Mouse (Mus musculus): ENCODE results near the gene Pinlyp. TPM values are rescaled to one million over a fixed set of nuclear protein-coding genes. Genes with fewer than 3 reads are reported as not detected.
"Not testable (repeated sequence)": the region's sequence is repeated elsewhere in the genome, so short reads cannot be mapped to it uniquely, and the experiment has no call there.

Pinlyp gene
- total RNA-seq, 2 experiments from 2014 or later: not detected

GRCm38 (mm10) chr7:24530062-24530931 is 15.6 kb downstream of the Pinlyp start, which contains the start of gene Irgq:
Gene Irgq (plus strand): TSS chr7:24530689.
- peak; percentile 99 for DNase-seq (ENCODE audit: low spot score in 2 of 2)
- intact Hi-C loops (cut with DNase I): loop anchor here (1.0 kb wide), 1 partner anchor 17 kb away; no protein-coding TSS in a partner anchor

GRCm38 (mm10) chr7:24529580-24529979 is 16.3 kb downstream of the Pinlyp start:
- intact Hi-C loops (cut with DNase I): no loop called here
- no peak for DNase-seq (ENCODE audit: low spot score in 2 of 2)

- intact Hi-C loops (cut with DNase I): no loop called here
Measured at GRCm38 (mm10) chr7:24528861-24529260, 17.1 kb downstream of the Pinlyp start.

GRCm38 (mm10) chr7:24525686-24526420 is 20.1 kb downstream of the Pinlyp start:
- intact Hi-C loops (cut with DNase I): no loop called here
- no peak for DNase-seq (ENCODE audit: low spot score in 2 of 2)

More at GRCm38 (mm10) chr7:24528861-24529260, 17.1 kb downstream of the Pinlyp start:
- DNase-seq (ENCODE audit: low spot score in 2 of 2): no peak

- DNase-seq (ENCODE audit: low spot score in 2 of 2): no peak
- intact Hi-C loops (cut with DNase I): no loop called here
Measured at GRCm38 (mm10) chr7:24524978-24525377, 20.9 kb downstream of the Pinlyp start.

GRCm38 (mm10) chr7:24523723-24524122 is 22.2 kb downstream of the Pinlyp start:
- intact Hi-C loops (cut with DNase I): no loop called here
- no peak for DNase-seq (ENCODE audit: low spot score in 2 of 2)

GRCm38 (mm10) chr7:24522805-24523204 is 23.1 kb downstream of the Pinlyp start:
- DNase-seq (ENCODE audit: low spot score in 2 of 2): no peak
- intact Hi-C loops (cut with DNase I): no loop called here

- intact Hi-C loops (cut with DNase I); DNase-seq (ENCODE audit: low spot score in 2 of 2): not testable (repeated sequence)
Measured at GRCm38 (mm10) chr7:24520054-24520453, 25.9 kb downstream of the Pinlyp start.

- no peak for DNase-seq (ENCODE audit: low spot score in 2 of 2)
- intact Hi-C loops (cut with DNase I): no loop called here
Measured at GRCm38 (mm10) chr7:24519130-24519529, 26.8 kb downstream of the Pinlyp start.

- DNase-seq (ENCODE audit: low spot score in 2 of 2): peak; percentile 54 to 93
- intact Hi-C loops (cut with DNase I): no loop called here
Measured at GRCm38 (mm10) chr7:24517654-24518053, 28.3 kb downstream of the Pinlyp start.

GRCm38 (mm10) chr7:24517077-24517476 is 28.8 kb downstream of the Pinlyp start:
- intact Hi-C loops (cut with DNase I): no loop called here
- no peak for DNase-seq (ENCODE audit: low spot score in 2 of 2)

GRCm38 (mm10) chr7:24516319-24516718 is 29.6 kb downstream of the Pinlyp start:
- intact Hi-C loops (cut with DNase I): not testable (repeated sequence)
- peak; percentile 61 to 89 for DNase-seq (ENCODE audit: low spot score in 2 of 2)

GRCm38 (mm10) chr7:24512355-24512754 is 33.6 kb downstream of the Pinlyp start, which contains the start of gene AC161166.1:
Gene AC161166.1 (minus strand): TSS chr7:24512455.
- intact Hi-C loops (cut with DNase I): no loop called here
- no peak for DNase-seq (ENCODE audit: low spot score in 2 of 2)

- intact Hi-C loops (cut with DNase I): no loop called here
- DNase-seq (ENCODE audit: low spot score in 2 of 2): no peak
Measured at GRCm38 (mm10) chr7:24507726-24508114, 38.2 kb downstream of the Pinlyp start.

- intact Hi-C loops (cut with DNase I): no loop called here
- DNase-seq (ENCODE audit: low spot score in 2 of 2): peak; percentile 82 to 88
Measured at GRCm38 (mm10) chr7:24506838-24507725, 38.8 kb downstream of the Pinlyp start, which contains the start of gene Zfp428. Gene Zfp428 (plus strand): TSS chr7:24507006.

- intact Hi-C loops (cut with DNase I): no loop called here
- DNase-seq (ENCODE audit: low spot score in 2 of 2): peak; percentile 55 to 77
Measured at GRCm38 (mm10) chr7:24506476-24506837, 39.5 kb downstream of the Pinlyp start.

- no peak for DNase-seq (ENCODE audit: low spot score in 2 of 2)
- intact Hi-C loops (cut with DNase I): no loop called here
Measured at GRCm38 (mm10) chr7:24506065-24506459, 39.9 kb downstream of the Pinlyp start.

GRCm38 (mm10) chr7:24505447-24506064 is 40.4 kb downstream of the Pinlyp start:
- no peak for DNase-seq (ENCODE audit: low spot score in 2 of 2)
- intact Hi-C loops (cut with DNase I): no loop called here

- intact Hi-C loops (cut with DNase I): no loop called here
Measured at GRCm38 (mm10) chr7:24504868-24505267, 41.0 kb downstream of the Pinlyp start.

More at GRCm38 (mm10) chr7:24504868-24505267, 41.0 kb downstream of the Pinlyp start:
- no peak for DNase-seq (ENCODE audit: low spot score in 2 of 2)

All from left cerebral cortex, postnatal 14 days (tissue).